Mouse (Mus musculus) E14TG2a.4 (cell line): ENCODE measurements around the gene Cd276.

Source experiments
- CTCF ChIP-seq: conservative IDR thresholded peaks from 2 replicates; pipeline ENCODE4 v1.5.1; 2014; ENCODE audit warnings: low read length
- NANOG ChIP-seq: IDR thresholded peaks from 2 replicates; pipeline ENCODE4 v1.6.1; 2014; ENCODE audit warnings: borderline replicate concordance, low read length, mixed read lengths
- POU5F1 ChIP-seq: IDR thresholded peaks from 2 replicates; pipeline ENCODE4 v1.6.1; 2014; ENCODE audit warnings: low read length, borderline replicate concordance

- no peak for TF ChIP-seq CTCF
- TF ChIP-seq POU5F1: no peak
- TF ChIP-seq NANOG: no peak
These were observed 2.5 kb upstream of the Cd276 start for GRCm38 (mm10) chr9:58557457-58558455.
